31 mouse cellular contexts compared by ENCODE assay signal in the genomic region with DNA sequence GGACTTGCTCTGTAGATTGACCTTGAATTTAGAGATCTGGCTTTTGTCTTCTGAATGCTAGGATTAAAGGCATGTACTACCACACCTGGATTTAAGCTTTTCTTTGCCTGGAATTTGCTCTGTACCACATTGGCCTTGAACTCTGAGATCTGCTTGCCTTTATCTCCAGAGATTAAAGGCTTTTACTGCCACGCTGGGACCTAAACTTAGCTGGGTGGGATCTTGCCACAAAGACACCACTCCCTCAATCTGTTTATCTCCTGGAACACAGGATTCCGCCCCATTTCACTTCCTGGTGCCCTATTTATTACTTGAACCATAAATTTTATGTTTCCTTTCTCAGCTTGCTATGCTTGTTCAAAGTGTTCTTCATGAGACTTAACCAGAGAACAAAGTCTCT. TPM values are rescaled to one million over a fixed set of nuclear protein-coding genes. Genes with fewer than 3 reads are reported as not detected.
DNase-seq lines count a peak whose midpoint lies in the region; ATAC-seq and TF ChIP-seq lines count a peak whose summit lies in the region.
"Had no signal": no experiment of that assay in that cellular context is flagged by ENCODE, and none has a peak within 500 bp of the region (broad histone marks: within the 10 kb centered on the region; RNA-seq: fewer than 3 reads in every experiment).

No protein-coding gene starts in this region.

- H3K4me3 ChIP-seq in MEL (ENCODE audit: control insufficient read depth in 1 of 2, insufficient read depth in 1 of 2, low read depth in 2 of 2, low read length in 2 of 2) = no peak overlapping the region
- no peak overlapping the region for H3K4me3 ChIP-seq in intestine, postnatal 0 days (ENCODE audit: low read depth, low read length)
- no peak overlapping the region for H3K4me3 ChIP-seq in small intestine, adult 2 months (ENCODE audit: low read depth, low read length)
- H3K4me3 ChIP-seq in forebrain, embryonic 12.5 days (replicated peaks) = no peak overlapping the region
- H3K4me3 ChIP-seq in heart, embryonic 11.5 days (ENCODE audit: low read depth, low read length) = no peak overlapping the region
- H3K4me3 ChIP-seq: embryonic facial prominence, embryonic 13.5 days; erythroblast, embryonic 14.5 days; forebrain, embryonic 13.5 days; gastrocnemius, adult 2 months; heart, embryonic 12.5 days; heart, embryonic 15.5 days; hindbrain, embryonic 10.5 days had no signal

- no peak overlapping the region for H3K4me2 ChIP-seq in intestine, postnatal 0 days (replicated peaks; ENCODE audit: low read depth)
- no peak overlapping the region for H3K4me2 ChIP-seq in forebrain, embryonic 12.5 days
- no peak overlapping the region for H3K4me2 ChIP-seq in heart, embryonic 11.5 days
- H3K4me2 ChIP-seq: embryonic facial prominence, embryonic 13.5 days; forebrain, embryonic 13.5 days; heart, embryonic 12.5 days; heart, embryonic 15.5 days; hindbrain, embryonic 14.5 days had no signal

- TF ChIP-seq CTCF in MEL (IDR thresholded peaks at IDR 0.05 in 2 of 3, conservative IDR thresholded peaks at IDR 0.05 in 1 of 3; ENCODE audit: control insufficient read depth in 1 of 3, insufficient read depth in 1 of 3, low read depth in 2 of 3, low read length in 3 of 3, poor library complexity in 1 of 3, severe bottlenecking in 1 of 3) = no peak
- TF ChIP-seq CTCF in intestine, postnatal 0 days (IDR thresholded peaks at IDR 0.05; ENCODE audit: low read depth) = no peak
- no peak for TF ChIP-seq CTCF in small intestine, adult 2 months (IDR thresholded peaks at IDR 0.05; ENCODE audit: extremely low read depth, insufficient read length, insufficient replicate concordance, low read depth, low read length)

- peaks cover 16 to 22% of the 10 kb centered on the region in 2 experiments for H3K4me1 ChIP-seq in MEL (ENCODE audit: control insufficient read depth in 1 of 2, insufficient read depth in 2 of 2, low read length in 2 of 2)
- no peaks in the 10 kb centered on the region for H3K4me1 ChIP-seq in intestine, postnatal 0 days (replicated peaks; ENCODE audit: control insufficient read depth, insufficient read depth, low read length)
- peaks cover 6% of the 10 kb centered on the region; the same call in 1 of the 2 replicates for H3K4me1 ChIP-seq in small intestine, adult 2 months (ENCODE audit: control insufficient read depth, insufficient read depth, insufficient read length, low read length)
- no peaks in the 10 kb centered on the region for H3K4me1 ChIP-seq in forebrain, embryonic 12.5 days
- H3K4me1 ChIP-seq in heart, embryonic 11.5 days (ENCODE audit: control insufficient read depth, insufficient read depth, low read length) = no peaks in the 10 kb centered on the region
- H3K4me1 ChIP-seq: embryonic facial prominence, embryonic 13.5 days; forebrain, embryonic 13.5 days; heart, embryonic 12.5 days; heart, embryonic 15.5 days; hindbrain, embryonic 10.5 days had no signal

- H3K79me2 ChIP-seq in MEL (ENCODE audit: control insufficient read depth, insufficient read depth, low read length, poor library complexity) = no peaks in the 10 kb centered on the region

- TF ChIP-seq EP300 in MEL (IDR thresholded peaks at IDR 0.05; ENCODE audit: low read depth in 1 of 2, low read length in 2 of 2) = peak; percentile 53 to 82; a peak in 2 of 4 replicates

- TF ChIP-seq POLR2A in MEL (IDR thresholded peaks at IDR 0.05; ENCODE audit: control insufficient read depth in 1 of 2, insufficient read depth in 1 of 2, low read depth in 1 of 2, low read length in 2 of 2, poor library complexity in 1 of 2) = no peak
- TF ChIP-seq POLR2A in small intestine, adult 2 months (IDR thresholded peaks at IDR 0.05; ENCODE audit: low read depth, low read length) = no peak

- no peak overlapping the region for H3K9ac ChIP-seq in MEL (ENCODE audit: control insufficient read depth, low read depth, low read length, poor library complexity, severe bottlenecking)
- no peak overlapping the region for H3K9ac ChIP-seq in intestine, postnatal 0 days (ENCODE audit: low read depth, low read length)
- H3K9ac ChIP-seq in forebrain, embryonic 12.5 days = no peak overlapping the region
- H3K9ac ChIP-seq in heart, embryonic 11.5 days (ENCODE audit: low read depth, low read length) = no peak overlapping the region
- H3K9ac ChIP-seq: embryonic facial prominence, embryonic 13.5 days; forebrain, embryonic 13.5 days; heart, embryonic 12.5 days; heart, embryonic 15.5 days; hindbrain, embryonic 14.5 days had no signal

- H3K27ac ChIP-seq in MEL (ENCODE audit: control insufficient read depth, low read depth, low read length) = peak overlapping the region; percentile 15
- H3K27ac ChIP-seq in intestine, postnatal 0 days (ENCODE audit: low read depth, low read length) = no peak overlapping the region
- H3K27ac ChIP-seq in small intestine, adult 2 months (ENCODE audit: insufficient read depth, low read depth, low read length) = peak overlapping the region; percentile 85
- H3K27ac ChIP-seq in forebrain, embryonic 12.5 days = no peak overlapping the region
- H3K27ac ChIP-seq in heart, embryonic 11.5 days (ENCODE audit: low read depth, low read length) = no peak overlapping the region
- H3K27ac ChIP-seq: embryonic facial prominence, embryonic 13.5 days; forebrain, embryonic 13.5 days; gastrocnemius, adult 2 months; heart, embryonic 15.5 days; hindbrain, embryonic 10.5 days; hindbrain, embryonic 14.5 days; hindbrain, postnatal 0 days had no signal

- no peaks in the 10 kb centered on the region for H3K9me3 ChIP-seq in MEL (replicated peaks; ENCODE audit: insufficient read depth, low read length)
- H3K9me3 ChIP-seq in intestine, postnatal 0 days (ENCODE audit: control insufficient read depth) = no peaks in the 10 kb centered on the region
- no peaks in the 10 kb centered on the region for H3K9me3 ChIP-seq in forebrain, embryonic 12.5 days
- no peaks in the 10 kb centered on the region for H3K9me3 ChIP-seq in heart, embryonic 11.5 days (replicated peaks; ENCODE audit: control insufficient read depth, low read length)
- H3K9me3 ChIP-seq: embryonic facial prominence, embryonic 13.5 days; forebrain, embryonic 13.5 days; G1E; heart, embryonic 12.5 days; heart, embryonic 15.5 days; hindbrain, embryonic 10.5 days had no signal

- no peaks in the 10 kb centered on the region for H3K27me3 ChIP-seq in MEL (ENCODE audit: control insufficient read depth in 1 of 2, insufficient read depth in 2 of 2, low read length in 2 of 2)
- H3K27me3 ChIP-seq in intestine, postnatal 0 days (replicated peaks; ENCODE audit: control insufficient read depth, insufficient read depth, low read length) = no peaks in the 10 kb centered on the region
- no peaks in the 10 kb centered on the region for H3K27me3 ChIP-seq in small intestine, adult 2 months (ENCODE audit: control insufficient read depth, insufficient read depth, low read length)
- H3K27me3 ChIP-seq in forebrain, embryonic 12.5 days = no peaks in the 10 kb centered on the region
- no peaks in the 10 kb centered on the region for H3K27me3 ChIP-seq in heart, embryonic 11.5 days (ENCODE audit: control insufficient read depth, insufficient read depth, low read length)
- H3K27me3 ChIP-seq: forebrain, embryonic 13.5 days; heart, embryonic 12.5 days; heart, embryonic 15.5 days had no signal

- ATAC-seq in intestine, postnatal 0 days = peak; percentile 72
- ATAC-seq in forebrain, embryonic 12.5 days (ENCODE audit: low FRiP score) = no peak
- ATAC-seq in heart, embryonic 11.5 days (replicated peaks; ENCODE audit: insufficient number of reproducible peaks, low FRiP score, low TSS enrichment) = no peak
- ATAC-seq: CD4-positive, CD25-positive, alpha-beta regulatory T cell, adult 4 months; forebrain, embryonic 13.5 days; forebrain, embryonic 16.5 days; hindbrain, postnatal 0 days; inflammation-experienced regulatory T-cells, adult 6 months had no signal

- TF ChIP-seq RAD21 in MEL (IDR thresholded peaks at IDR 0.05; ENCODE audit: low read depth, low read length) = no peak; the same call in 1 of the 2 replicates

- 35% methylated on average over 2 of the region's 2 CpGs for WGBS in intestine, postnatal 0 days
- 29% methylated on average over 2 of the region's 2 CpGs for WGBS in small intestine, adult 2 months
- WGBS in forebrain, embryonic 12.5 days = 86% methylated on average over 2 of the region's 2 CpGs
- 53% methylated on average over 2 of the region's 2 CpGs for WGBS in heart, embryonic 11.5 days (ENCODE audit: insufficient replicate concordance)

- H3K36me3 ChIP-seq in MEL (ENCODE audit: control insufficient read depth in 1 of 2, insufficient read depth in 2 of 2, low read length in 2 of 2) = peaks cover 12 to 27% of the 10 kb centered on the region in 2 experiments
- peaks cover 8% of the 10 kb centered on the region; the same call in 1 of the 2 replicates for H3K36me3 ChIP-seq in intestine, postnatal 0 days (ENCODE audit: control insufficient read depth, insufficient read depth)
- peaks cover 19% of the 10 kb centered on the region for H3K36me3 ChIP-seq in small intestine, adult 2 months (ENCODE audit: control insufficient read depth, insufficient read depth, low read length)
- H3K36me3 ChIP-seq in forebrain, embryonic 12.5 days (replicated peaks) = peaks cover 34% of the 10 kb centered on the region
- H3K36me3 ChIP-seq in heart, embryonic 11.5 days (ENCODE audit: control insufficient read depth, insufficient read depth, low read length) = no peaks in the 10 kb centered on the region; the same call in 1 of the 2 replicates
- H3K36me3 ChIP-seq: heart, embryonic 15.5 days had no signal

- peak; percentile 77 for DNase-seq in MEL (ENCODE audit: low read depth, low spot score)
- peak; percentile 71 for DNase-seq in ZHBTc4 (ENCODE audit: low read depth, low spot score)
- no peak for DNase-seq in thymus, postnatal 36 days
- no peak for DNase-seq in cerebellum, adult 9-11 months
- DNase-seq: adrenal gland, adult 2 months; adrenal gland, postnatal 14 days; cerebellum, adult 11-12 months; cerebellum, adult 8-10 months; cerebellum, postnatal 14 days; gastrocnemius, adult 2 months; gastrocnemius, postnatal 14 days; heart, adult 11 months; heart, postnatal 10 days; heart, postnatal 36 days; kidney, adult 18-20 months had no signal

TF ChIP-seq in MEL, 35 proteins besides CTCF, POLR2A, EP300 and RAD21 (continues in another document):
- TF ChIP-seq MYC (IDR thresholded peaks at IDR 0.05; ENCODE audit: low read depth, low read length) (no peak), ZMIZ1 (IDR thresholded peaks at IDR 0.05; ENCODE audit: low read depth, low read length) (no peak), SMC3 (IDR thresholded peaks at IDR 0.05; ENCODE audit: low read depth, low read length) (no peak), POLR2AphosphoS5 (IDR thresholded peaks at IDR 0.05; ENCODE audit: borderline replicate concordance, low read depth, low read length) (no peak)

RNA-seq across cellular contexts. Expression of a gene that starts 23.6 kb away (rescaled TPM):
- total RNA-seq in MEL (2012; rRNA removed) = 54.9 and 56.4 TPM in 2 replicates
- polyA plus RNA-seq in MEL (2012; ENCODE audit: insufficient read depth in 1 of 2, insufficient read length in 2 of 2, low read depth in 1 of 2, low replicate concordance in 2 of 2, missing spikeins in 1 of 2) = 100 to 1,000 TPM in 1 of 2 experiments, 10 to 100 TPM in 1; 47.6 to 323 TPM
- polyA plus RNA-seq in intestine, postnatal 0 days (2015; fragmentation: Nextera tagmentation; extraction: Ambion mirVana) = 167 and 170 TPM in 2 replicates
- polyA plus RNA-seq in small intestine, adult 2 months (2012; rRNA removed) = 3.3 and 6.7 TPM in 2 replicates
- 91.7 and 95.3 TPM in 2 replicates for polyA plus RNA-seq in forebrain, embryonic 12.5 days (2016; fragmentation: Nextera tagmentation; extraction: Ambion mirVana)
- 55.3 and 62.7 TPM in 2 replicates for polyA plus RNA-seq in heart, embryonic 11.5 days (2014; fragmentation: Nextera tagmentation; extraction: Ambion mirVana)

Comparison
In these comparisons a context has a peak if more than half of its experiments do, and no peak if none do; other contexts are left out.
1. DNase-seq: peak in MEL (single experiment) and ZHBTc4 (single experiment); none in thymus, postnatal 36 days (0 of 2) and cerebellum, adult 9-11 months (single experiment).
2. H3K27ac ChIP-seq: peak in MEL (single experiment) and small intestine, adult 2 months (single experiment); none in intestine, postnatal 0 days (single experiment), forebrain, embryonic 12.5 days (single experiment) and heart, embryonic 11.5 days (single experiment).